Mouse (Mus musculus) midbrain, embryonic 16.5 days (tissue): ENCODE data around the gene Dolk. TPM values are rescaled to one million over a fixed set of nuclear protein-coding genes. Genes with fewer than 3 reads are reported as not detected.

ENCODE experiments used
- ATAC-seq: fragments of 200-750 bp; cut with Nextera tagmentation; 2 replicates; pipeline ENCODE4 v1.8.0; 2017; ENCODE audit warnings: moderate TSS enrichment
- H3K27ac ChIP-seq: fragments of 300-500 bp; sonication (generic); 2 replicates; pipeline ENCODE4 v1.5.1; 2014; ENCODE audit warnings: mild to moderate bottlenecking, low read length, mixed read lengths
- H3K27me3 ChIP-seq: fragments of 300-500 bp; sonication (generic); 2 replicates; pipeline ENCODE4 v1.6.1; 2014; ENCODE audit warnings: low read depth, low read length, mixed read lengths; ENCODE audit not compliant: control insufficient read depth, insufficient read depth
- H3K36me3 ChIP-seq: fragments of 300-500 bp; sonication (generic); 2 replicates; pipeline ENCODE4 v1.6.1; 2014; ENCODE audit warnings: mild to moderate bottlenecking, low read length, moderate library complexity, mixed read lengths; ENCODE audit not compliant: control insufficient read depth, insufficient read depth
- H3K4me1 ChIP-seq: fragments of 300-500 bp; sonication (generic); 2 replicates; pipeline ENCODE4 v1.6.1; 2014; ENCODE audit warnings: mild to moderate bottlenecking, low read length, mixed read lengths; ENCODE audit not compliant: control insufficient read depth, insufficient read depth
- H3K4me2 ChIP-seq: fragments of 300-500 bp; sonication (generic); 2 replicates; pipeline ENCODE4 v1.6.1; 2014; ENCODE audit warnings: mild to moderate bottlenecking, low read length, mixed read lengths
- H3K4me3 ChIP-seq: fragments of 300-500 bp; sonication (generic); 2 replicates; pipeline ENCODE4 v1.5.1; 2014; ENCODE audit warnings: low read depth, mild to moderate bottlenecking, low read length, moderate library complexity, mixed read lengths
- H3K9ac ChIP-seq: fragments of 300-500 bp; sonication (generic); 2 replicates; pipeline ENCODE4 v1.6.1; 2014; ENCODE audit warnings: low read depth, low read length, mixed read lengths
- H3K9me3 ChIP-seq: fragments of 300-500 bp; sonication (generic); replicated peaks from 2 replicates; pipeline ENCODE4 v1.6.1; 2014; ENCODE audit warnings: mild to moderate bottlenecking, low read length, mixed read lengths; ENCODE audit not compliant: control insufficient read depth, poor library complexity, severe bottlenecking
- WGBS: fragments of 180-500 bp; shearing (Covaris S2); extraction: QIAGEN DNeasy Blood & Tissue Kit; methylation state at CpG from one replicate; pipeline ENCODE4 v1.1.7; 2014; 5-methylcytosine and 5-hydroxymethylcytosine counted together
- polyA plus RNA-seq: library from polyadenylated mRNA; unstranded; fragments of >200 nt; fragmentation: Nextera tagmentation; extraction: Ambion mirVana; gene quantifications from 2 replicates; pipeline ENCODE4 v1.2.1, GENCODE M21; 2015

The Dolk gene
- polyA plus RNA-seq, 1 experiment from 2014 or later, result 40.9 TPM

DNA sequence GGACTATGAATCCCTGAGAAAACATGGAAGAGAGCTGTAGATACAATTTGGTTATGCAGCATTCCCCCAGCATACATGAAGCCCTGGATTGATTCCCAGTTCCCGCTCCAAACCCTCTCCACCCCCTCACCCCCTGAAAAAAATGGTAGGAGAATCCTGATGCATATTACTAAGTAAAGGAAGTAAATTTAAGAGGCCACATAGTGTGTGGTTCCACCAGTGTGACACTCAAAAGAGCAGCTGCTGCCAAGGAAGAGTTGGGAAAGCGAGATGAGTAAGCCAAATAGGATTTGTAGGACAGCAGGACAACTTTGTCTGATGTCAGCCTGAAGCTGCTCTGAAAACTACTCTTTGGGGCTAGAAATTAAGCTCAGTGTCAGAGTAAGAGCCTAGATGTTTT lies 25.3 kb upstream of the Dolk start:
- ATAC-seq, result no peak
- WGBS, result 96% methylated on average over 2 of the region's 2 CpGs
- Histone ChIP-seq H3K4me3 (no peak overlapping the region), H3K4me1 (no peaks in the 10 kb centered on the region), H3K27me3 (no peaks in the 10 kb centered on the region), H3K9ac (no peak overlapping the region), H3K36me3 (peaks cover 46% of the 10 kb centered on the region), H3K4me2 (no peak overlapping the region), H3K27ac (no peak overlapping the region), H3K9me3 (no peaks in the 10 kb centered on the region)

DNA sequence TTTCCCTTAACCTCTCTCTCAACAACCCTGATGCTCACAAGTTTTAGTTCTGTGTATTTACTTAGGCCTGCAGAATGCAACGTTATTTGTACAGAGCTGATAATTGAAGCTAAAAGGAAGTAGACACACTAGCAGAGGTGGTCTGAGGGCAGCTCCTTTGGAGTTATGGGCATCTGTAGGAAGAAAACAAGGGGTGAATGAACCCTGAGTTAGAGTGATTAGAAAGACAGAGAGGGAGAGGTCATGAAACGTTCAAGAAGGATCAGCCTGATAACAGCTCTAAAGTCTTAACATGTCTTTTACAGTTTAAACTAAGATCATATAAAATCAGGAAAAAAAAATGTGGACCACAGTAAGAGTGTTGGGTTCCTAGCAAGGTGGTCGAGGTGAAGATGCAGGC lies 23.2 kb upstream of the Dolk start:
- H3K9ac ChIP-seq, result no peak overlapping the region
- no peak overlapping the region for H3K27ac ChIP-seq
- H3K36me3 ChIP-seq, result peaks cover 42% of the 10 kb centered on the region
- H3K4me1 ChIP-seq, result no peaks in the 10 kb centered on the region
- no peaks in the 10 kb centered on the region for H3K9me3 ChIP-seq
- no peak overlapping the region for H3K4me2 ChIP-seq
- ATAC-seq, result no peak
- H3K4me3 ChIP-seq, result no peak overlapping the region
- WGBS, result 95% methylated on average over 3 of the region's 3 CpGs
- H3K27me3 ChIP-seq, result no peaks in the 10 kb centered on the region

DNA sequence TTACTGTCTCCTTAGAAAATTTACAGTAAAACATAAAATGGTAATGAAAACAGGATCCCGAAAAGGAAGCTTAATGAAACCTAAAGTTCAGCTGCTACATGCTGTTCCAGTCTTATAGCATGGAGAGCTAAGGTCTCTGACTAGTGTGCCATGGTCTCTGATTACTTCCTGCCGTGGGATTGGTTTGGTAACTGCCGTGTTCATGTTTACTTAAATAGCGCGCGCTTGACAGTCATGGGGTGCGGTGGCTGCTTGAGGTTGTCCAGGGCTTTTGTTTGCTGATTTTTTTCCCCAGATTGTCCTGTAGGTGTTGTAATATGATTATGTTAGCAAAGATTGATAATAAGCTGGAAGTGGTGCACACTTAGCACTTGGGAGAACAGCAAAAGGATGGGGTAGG lies 20.0 kb upstream of the Dolk start:
- WGBS, result 98% methylated on average over 7 of the region's 7 CpGs
- ATAC-seq, result no peak
- Histone ChIP-seq H3K9me3 (no peaks in the 10 kb centered on the region), H3K4me1 (no peaks in the 10 kb centered on the region), H3K36me3 (peaks cover 40% of the 10 kb centered on the region), H3K4me3 (no peak overlapping the region), H3K4me2 (no peak overlapping the region), H3K27me3 (no peaks in the 10 kb centered on the region), H3K27ac (no peak overlapping the region), H3K9ac (no peak overlapping the region)

DNA sequence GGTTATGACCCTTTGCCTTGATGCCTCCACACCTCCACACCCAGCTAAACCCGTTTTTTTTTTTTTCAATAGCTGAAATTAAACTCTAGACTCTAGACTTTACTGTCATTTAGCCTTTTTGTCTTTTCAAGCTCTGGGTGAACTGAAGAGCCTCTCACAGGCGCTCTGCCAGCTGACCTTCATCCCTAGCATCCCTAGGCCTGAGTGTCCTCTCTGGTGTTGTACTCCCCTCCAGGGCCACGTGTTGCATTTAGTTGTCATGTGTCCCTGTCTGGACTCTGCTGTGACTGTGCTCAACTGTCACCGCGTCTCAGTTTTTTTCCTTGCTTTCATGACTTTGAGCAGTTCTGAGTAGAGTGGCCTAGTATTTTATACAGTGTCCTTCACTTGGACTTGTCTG lies 13.8 kb upstream of the Dolk start:
- no peak overlapping the region for H3K4me2 ChIP-seq
- WGBS, result 90% methylated on average over 5 of the region's 5 CpGs
- no peaks in the 10 kb centered on the region for H3K4me1 ChIP-seq
- no peaks in the 10 kb centered on the region for H3K27me3 ChIP-seq
- no peaks in the 10 kb centered on the region for H3K9me3 ChIP-seq
- no peak overlapping the region for H3K27ac ChIP-seq
- no peak for ATAC-seq
- H3K9ac ChIP-seq, result no peak overlapping the region
- no peak overlapping the region for H3K4me3 ChIP-seq
- peaks cover 26% of the 10 kb centered on the region for H3K36me3 ChIP-seq

DNA sequence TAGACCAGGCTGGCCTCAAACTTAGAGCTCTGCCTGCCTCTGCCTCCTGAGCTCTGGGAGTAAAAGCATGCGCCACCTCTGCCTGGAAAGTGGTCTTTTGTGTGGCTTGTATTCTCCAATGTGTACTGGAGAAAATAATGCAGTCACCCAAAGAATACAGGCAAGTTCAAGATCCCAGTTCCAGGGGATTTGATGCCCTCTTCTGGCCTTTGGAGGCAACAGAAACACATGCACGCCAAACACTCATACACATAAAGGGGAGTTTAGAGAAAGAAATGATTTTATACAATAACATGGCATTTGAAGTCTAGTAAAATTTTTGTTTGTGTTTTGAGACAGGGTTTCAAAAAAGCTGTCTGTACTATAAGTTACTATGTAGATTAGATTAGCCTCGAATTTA lies 13.4 kb upstream of the Dolk start:
- ATAC-seq, result no peak
- Histone ChIP-seq H3K27ac (no peak overlapping the region), H3K4me1 (no peaks in the 10 kb centered on the region), H3K4me2 (no peak overlapping the region), H3K36me3 (peaks cover 24% of the 10 kb centered on the region), H3K9ac (no peak overlapping the region), H3K9me3 (no peaks in the 10 kb centered on the region), H3K4me3 (no peak overlapping the region), H3K27me3 (no peaks in the 10 kb centered on the region)
- WGBS, result 85% methylated on average over 3 of the region's 3 CpGs

DNA sequence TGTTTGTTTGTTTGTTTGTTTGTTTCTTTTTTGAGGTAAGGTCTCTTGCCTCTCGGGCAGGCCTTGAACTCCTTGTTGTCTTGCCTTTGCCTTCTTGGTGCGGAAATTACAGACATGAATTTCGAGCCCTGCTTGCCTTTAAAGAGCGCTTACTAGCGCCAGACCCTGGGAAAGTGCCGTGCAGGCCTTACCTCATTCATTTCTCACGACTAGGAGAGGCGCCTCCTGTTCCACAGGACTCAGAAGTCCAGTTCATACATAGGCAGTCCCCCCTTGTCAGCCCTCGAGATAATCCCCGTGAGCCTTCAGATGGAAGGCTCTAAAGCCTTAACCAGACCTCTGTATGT lies 866 bp upstream of the Dolk start:
- Histone ChIP-seq H3K27ac (0 out of 2 replicates have a peak overlapping the region, but pooled peaks have one; percentile 67), H3K9me3 (no peaks in the 10 kb centered on the region), H3K4me1 (peaks cover 17% of the 10 kb centered on the region), H3K9ac (peak overlapping the region; percentile 89), H3K27me3 (no peaks in the 10 kb centered on the region), H3K4me2 (peak overlapping the region; percentile 69), H3K4me3 (peak overlapping the region; percentile 90), H3K36me3 (0 out of 2 replicates have a peak, but pooled peaks cover 2% of the 10 kb centered on the region)
- under 1% methylated on average over 10 of the region's 10 CpGs for WGBS
- no peak for ATAC-seq

DNA sequence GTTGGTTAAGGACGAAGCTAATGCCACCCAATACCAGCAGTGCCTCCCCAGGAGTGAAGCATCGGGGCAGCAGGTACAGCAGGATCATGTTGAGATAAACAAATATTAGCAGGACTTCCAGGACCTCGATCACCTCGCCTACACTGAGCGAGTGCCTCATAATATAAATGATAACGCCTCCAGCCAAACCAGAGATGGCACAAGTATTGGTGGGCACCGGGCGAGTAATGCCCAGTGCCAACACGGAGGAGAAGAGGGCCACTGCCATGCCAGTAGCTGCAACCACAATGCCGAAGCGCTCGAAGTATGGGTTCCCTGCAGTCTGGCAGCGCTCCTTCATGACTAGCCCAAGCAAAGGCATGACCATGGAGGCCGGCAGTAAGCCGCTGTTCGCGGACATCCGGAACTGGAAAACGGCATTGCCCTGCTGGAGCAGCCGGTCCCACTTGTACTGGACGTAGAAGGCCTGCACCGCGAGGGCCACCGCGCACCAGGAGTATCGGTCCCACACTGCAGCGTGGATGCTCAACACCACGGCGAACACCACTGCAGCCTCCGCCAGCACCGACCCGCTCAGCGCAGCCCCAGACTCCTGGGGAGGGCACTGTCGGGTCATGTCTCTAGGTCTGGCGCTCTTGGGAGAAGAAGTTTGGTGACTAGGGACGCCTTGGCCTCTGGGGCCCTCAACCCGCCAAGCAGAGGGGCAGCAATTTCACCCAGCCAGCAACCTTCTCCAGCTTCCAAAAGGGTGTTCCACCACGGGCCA lies 535 bp downstream of the Dolk start:
- H3K27ac ChIP-seq, result peak overlapping the region; percentile 53
- H3K4me2 ChIP-seq, result peak overlapping the region; percentile 91
- H3K9ac ChIP-seq, result peak overlapping the region; percentile 89
- peak; percentile 27 for ATAC-seq
- H3K4me1 ChIP-seq, result peaks cover 17% of the 10 kb centered on the region
- H3K27me3 ChIP-seq, result no peaks in the 10 kb centered on the region
- H3K36me3 ChIP-seq, result 0 out of 2 replicates have a peak, but pooled peaks cover 2% of the 10 kb centered on the region
- 16% methylated on average over 38 of the region's 38 CpGs for WGBS
- no peaks in the 10 kb centered on the region for H3K9me3 ChIP-seq
- H3K4me3 ChIP-seq, result peak overlapping the region; percentile 90

DNA sequence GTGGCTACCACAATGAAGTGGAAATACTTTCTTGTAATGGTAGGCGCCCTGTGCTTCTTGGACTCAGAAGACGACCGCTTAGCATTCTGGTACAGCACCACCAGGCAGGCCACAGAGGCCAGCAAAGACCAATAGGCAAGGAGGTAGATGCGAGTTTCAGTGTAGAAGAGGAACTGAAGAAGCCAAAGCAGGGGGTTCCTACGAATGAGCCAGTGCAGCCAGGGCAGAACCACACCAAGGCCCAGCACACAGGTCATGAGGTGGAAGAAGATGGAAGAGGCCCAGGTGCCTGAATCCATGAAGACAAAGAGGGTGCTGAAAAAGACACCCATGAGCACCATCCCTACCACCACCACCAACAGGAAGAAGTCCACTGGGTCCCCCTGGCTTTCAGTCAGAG lies 1.1 kb downstream of the Dolk start:
- H3K4me3 ChIP-seq, result peak overlapping the region; percentile 90
- H3K9ac ChIP-seq, result no peak overlapping the region
- WGBS, result 86% methylated on average over 5 of the region's 5 CpGs
- H3K27me3 ChIP-seq, result no peaks in the 10 kb centered on the region
- H3K9me3 ChIP-seq, result no peaks in the 10 kb centered on the region
- H3K4me1 ChIP-seq, result peaks cover 17% of the 10 kb centered on the region
- peak overlapping the region; percentile 91 for H3K4me2 ChIP-seq
- H3K27ac ChIP-seq, result no peak overlapping the region
- ATAC-seq, result no peak
- peaks cover 3% of the 10 kb centered on the region; the same call in 1 of the 2 replicates for H3K36me3 ChIP-seq

DNA sequence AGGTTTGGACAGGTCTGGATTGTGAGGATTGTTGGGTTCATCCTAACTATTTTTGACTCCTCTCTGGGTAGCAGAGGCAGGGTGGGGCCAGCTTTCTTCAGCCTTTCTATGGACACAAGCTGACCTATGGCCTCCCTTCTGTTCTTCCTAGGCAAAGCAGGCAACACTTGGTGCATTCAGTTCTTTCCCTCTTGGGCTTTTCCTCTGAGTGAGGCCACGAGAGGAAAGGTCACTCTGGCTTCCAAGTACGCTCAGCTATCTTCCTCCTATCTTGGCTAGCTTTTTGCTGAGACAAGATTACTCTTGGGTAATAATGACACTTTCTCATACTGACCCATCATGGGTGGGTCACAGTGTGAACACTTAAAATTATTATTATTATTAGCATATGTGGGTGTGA lies 2.9 kb downstream of the Dolk start:
- no peak for ATAC-seq
- Histone ChIP-seq H3K9me3 (no peaks in the 10 kb centered on the region), H3K36me3 (peaks cover 5% of the 10 kb centered on the region; the same call in 1 of the 2 replicates), H3K9ac (no peak overlapping the region), H3K4me1 (peaks cover 17% of the 10 kb centered on the region), H3K4me3 (no peak overlapping the region), H3K4me2 (no peak overlapping the region), H3K27ac (no peak overlapping the region), H3K27me3 (no peaks in the 10 kb centered on the region)
- whole genome bisulfite sequencing, result 94% methylated on average over 2 of the region's 2 CpGs
